Mouse (Mus musculus) limb, embryonic 10.5 days (tissue): ENCODE measurements around the gene Spg20. TPM values are rescaled to one million over a fixed set of nuclear protein-coding genes. Genes with fewer than 3 reads are reported as not detected.

Experiments
- DNase-seq: peaks from one replicate; pipeline ENCODE4 v3.0.0-alpha.2; 2017; ENCODE audit warnings: low spot score
- H3K27ac ChIP-seq: fragments of 300-500 bp; sonication (generic); 2 replicates; pipeline ENCODE4 v1.5.1; 2016; ENCODE audit warnings: mild to moderate bottlenecking
- H3K27me3 ChIP-seq: fragments of 300-500 bp; sonication (generic); 2 replicates; pipeline ENCODE4 v1.6.1; 2016; ENCODE audit warnings: low read depth, mild to moderate bottlenecking; ENCODE audit not compliant: poor library complexity, severe bottlenecking
- H3K36me3 ChIP-seq: fragments of 300-500 bp; sonication (generic); 2 replicates; pipeline ENCODE4 v1.6.1; 2016; ENCODE audit warnings: mild to moderate bottlenecking, moderate library complexity
- H3K4me1 ChIP-seq: fragments of 300-500 bp; sonication (generic); 2 replicates; pipeline ENCODE4 v1.6.1; 2016
- H3K4me3 ChIP-seq: fragments of 300-500 bp; sonication (generic); 2 replicates; pipeline ENCODE4 v1.5.1; 2016; ENCODE audit warnings: mild to moderate bottlenecking, moderate library complexity
- H3K9me3 ChIP-seq: fragments of 300-500 bp; sonication (generic); replicated peaks from 2 replicates; pipeline ENCODE4 v1.6.1; 2016; ENCODE audit warnings: mild to moderate bottlenecking
- WGBS: fragments of 180-500 bp; shearing (Covaris S2); methylation state at CpG from one replicate; pipeline ENCODE4 v1.1.7; 2016; 5-methylcytosine and 5-hydroxymethylcytosine counted together
- microRNA-seq: library from miRNA; unstranded; fragments of <30 nt; microRNA quantifications from one replicate; pipeline ENCODE4, GENCODE M21; 2017
- polyA plus RNA-seq: library from polyadenylated mRNA; unstranded; fragments of >200 nt; fragmentation: Nextera tagmentation; extraction: Ambion mirVana; gene quantifications from 2 replicates; pipeline ENCODE4 v1.2.1, GENCODE M21; 2016

The Spg20 gene
- polyA plus RNA-seq, 1 experiment from 2014 or later, result 88.5 TPM

DNA sequence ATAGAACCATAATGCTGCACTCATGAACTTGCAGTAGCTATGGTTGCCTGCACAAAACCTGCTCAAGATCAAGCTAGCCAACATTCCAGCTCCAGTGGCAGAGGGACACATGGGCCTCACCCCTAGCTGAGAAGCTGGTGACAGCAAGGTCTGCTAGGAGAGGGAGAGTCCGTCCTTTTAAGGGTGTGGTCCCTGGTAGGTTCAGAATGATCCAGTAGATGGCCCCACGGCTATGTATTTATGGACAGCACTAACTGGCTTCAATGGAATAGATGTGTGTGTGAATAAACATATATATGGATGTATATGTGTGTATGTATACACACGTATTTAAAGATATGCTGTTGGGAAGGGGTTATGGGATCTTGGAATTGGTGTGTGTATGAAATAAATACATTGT lies 60.6 kb downstream of the Spg20 start:
- Histone ChIP-seq H3K27me3 (no peaks in the 10 kb centered on the region), H3K9me3 (no peaks in the 10 kb centered on the region), H3K4me3 (no peak overlapping the region), H3K27ac (no peak overlapping the region), H3K36me3 (no peaks in the 10 kb centered on the region), H3K4me1 (no peaks in the 10 kb centered on the region)
- DNase-seq, result no peak
- 85% methylated on average over 3 of the region's 3 CpGs for WGBS

DNA sequence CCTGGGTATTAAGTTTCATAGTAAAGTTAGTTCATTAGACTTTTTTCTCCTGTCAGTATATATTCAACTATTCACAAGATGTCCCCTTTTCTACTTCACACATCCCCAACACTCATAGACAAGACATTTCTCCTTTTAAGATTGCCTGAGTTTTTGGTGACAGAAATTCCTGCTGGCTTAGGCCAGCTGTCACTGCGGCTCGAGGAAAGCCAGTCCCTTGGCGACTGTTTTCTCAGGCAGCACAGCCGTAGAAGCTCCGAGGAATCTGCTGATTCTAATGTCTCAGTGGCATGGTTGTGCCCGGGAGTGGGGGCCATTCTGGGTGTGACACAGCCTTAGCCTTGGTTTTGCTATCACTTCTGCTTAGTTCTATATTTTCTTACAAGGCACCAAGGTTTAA lies 65.4 kb downstream of the Spg20 start:
- no peak for DNase-seq
- Histone ChIP-seq H3K4me1 (0 out of 2 replicates have a peak, but pooled peaks cover 3% of the 10 kb centered on the region), H3K9me3 (no peaks in the 10 kb centered on the region), H3K4me3 (no peak overlapping the region), H3K27me3 (no peaks in the 10 kb centered on the region), H3K27ac (no peak overlapping the region), H3K36me3 (no peaks in the 10 kb centered on the region)
- WGBS, result 67% methylated on average over 6 of the region's 6 CpGs

DNA sequence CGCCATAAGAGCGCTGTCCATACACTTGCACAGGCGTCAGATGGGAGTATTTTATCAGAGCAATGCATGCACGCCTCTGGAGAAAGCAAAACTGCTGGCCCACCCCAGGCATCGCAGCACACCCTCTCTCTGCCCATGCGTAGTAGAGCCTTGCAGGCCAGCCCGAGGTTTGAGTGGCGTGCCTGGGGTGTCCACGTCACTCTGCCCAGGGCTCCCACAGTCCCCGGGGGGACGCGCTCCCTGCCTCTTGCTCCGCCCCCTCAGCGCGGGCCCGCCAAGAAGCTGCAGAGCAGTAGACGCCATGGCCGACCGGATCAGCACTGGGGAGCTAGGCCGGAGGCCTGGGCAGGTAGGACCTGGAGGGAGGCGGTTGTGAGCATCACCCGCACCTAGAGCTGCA lies 69.9 kb downstream of the Spg20 start, which contains the start of gene Sohlh2:
Sohlh2 (plus strand) TSS at position 263 of the 400 bp plus-strand sequence.
- DNase-seq, result no peak
- Histone ChIP-seq H3K9me3 (no peaks in the 10 kb centered on the region), H3K27me3 (no peaks in the 10 kb centered on the region), H3K27ac (no peak within 1 kb of the TSS; the same call in 1 of the 2 replicates), H3K4me3 (no peak within 1 kb of the TSS), H3K36me3 (no peaks in the 10 kb centered on the region), H3K4me1 (0 out of 2 replicates have a peak, but pooled peaks cover 3% of the 10 kb centered on the region)
- 94% methylated on average over 22 of the region's 22 CpGs for WGBS

Small RNA genes lying within 50 kb of the gene (microRNA-seq; reads per million reads assigned to microRNA genes)
- not detected for gene Gm22029

Other genes with a start within 250 kb of the Spg20 start
- gene Sertm1, start 196.2 kb upstream of the Spg20 start, polyA plus RNA-seq, result not detected in 2 replicates
- gene Ccna1, start 56.6 kb upstream of the Spg20 start, polyA plus RNA-seq, result 0.85 and 2.6 TPM in 2 replicates
- 0.06 and 0.08 TPM in 2 replicates for gene Ccdc169, start 25.2 kb downstream of the Spg20 start, polyA plus RNA-seq
- gene Sohlh2, start 69.9 kb downstream of the Spg20 start, polyA plus RNA-seq, result not detected in 2 replicates
- 17.2 and 30.2 TPM in 2 replicates for gene Dclk1, start 130.3 kb downstream of the Spg20 start, polyA plus RNA-seq